Mouse (Mus musculus) bone marrow, adult 2 months (tissue): ENCODE measurements at regions not wholly inside any gene's neighbourhood (a gene's known extent, or its start where the extent isn't known, plus 50 kb on each side); places are given as distances from the start of the nearest gene placed in this dataset.

Source experiments
- CTCF ChIP-seq: fragments of 200-500 bp; IDR thresholded peaks from 2 replicates; pipeline ENCODE4 v1.5.1; 2011; ENCODE audit warnings: low read length, control low read depth; ENCODE audit not compliant: control insufficient read depth, insufficient read depth
- POLR2A ChIP-seq: fragments of 200-500 bp; IDR thresholded peaks from 2 replicates; pipeline ENCODE4 v1.6.1; 2011; ENCODE audit warnings: low read depth, mild to moderate bottlenecking, control low read depth, low read length, borderline replicate concordance; ENCODE audit not compliant: control insufficient read depth

- TF ChIP-seq POLR2A: no peak
- TF ChIP-seq CTCF: no peak
Measured at GRCm38 (mm10) chr9:117714741-117715675, 85.3 kb upstream of the Rbms3 start.
